Mouse (Mus musculus): ENCODE results near the gene Gamt. TPM values are rescaled to one million over a fixed set of nuclear protein-coding genes. Genes with fewer than 3 reads are reported as not detected.

Gamt gene
- polyA plus RNA-seq, 1 experiment from 2014 or later, result 18.7 TPM

- H3K4me2 ChIP-seq (ENCODE audit: low read length), result peak overlapping the region; percentile 64
- H3K9me3 ChIP-seq (replicated peaks; ENCODE audit: control insufficient read depth, low read length), result no peaks in the 10 kb centered on the region
- DNase-seq (ENCODE audit: low spot score) (peak; percentile 100), ATAC-seq (peak; percentile 77)
- H3K4me3 ChIP-seq (ENCODE audit: low read depth, low read length), result peak overlapping the region; percentile 77
- peak overlapping the region; percentile 63; the same call in 1 of the 2 replicates for H3K27ac ChIP-seq (ENCODE audit: low read depth, low read length)
- H3K36me3 ChIP-seq (ENCODE audit: control insufficient read depth, insufficient read depth, low read length), result peaks cover 9% of the 10 kb centered on the region; the same call in 1 of the 2 replicates
- peak overlapping the region; percentile 99 for H3K9ac ChIP-seq (ENCODE audit: low read length)
- WGBS, result 2% methylated on average over 81 of the region's 81 CpGs
- H3K4me1 ChIP-seq (ENCODE audit: control insufficient read depth, insufficient read depth, low read length), result peaks cover 45% of the 10 kb centered on the region
- H3K27me3 ChIP-seq (replicated peaks; ENCODE audit: control insufficient read depth, insufficient read depth, low read length), result no peaks in the 10 kb centered on the region
These were observed 3.7 kb upstream of the Gamt start for GRCm38 (mm10) chr10:80264341-80265148.

- ATAC-seq (no peak), DNase-seq (ENCODE audit: low spot score) (no peak)
- Histone ChIP-seq H3K4me3 (ENCODE audit: low read depth, low read length) (no peak overlapping the region), H3K4me2 (ENCODE audit: low read length) (no peak overlapping the region), H3K27me3 (replicated peaks; ENCODE audit: control insufficient read depth, insufficient read depth, low read length) (no peaks in the 10 kb centered on the region), H3K9me3 (replicated peaks; ENCODE audit: control insufficient read depth, low read length) (no peaks in the 10 kb centered on the region), H3K27ac (ENCODE audit: low read depth, low read length) (no peak overlapping the region), H3K4me1 (ENCODE audit: control insufficient read depth, insufficient read depth, low read length) (peaks cover 45% of the 10 kb centered on the region), H3K36me3 (ENCODE audit: control insufficient read depth, insufficient read depth, low read length) (peaks cover 19% of the 10 kb centered on the region; the same call in 1 of the 2 replicates), H3K9ac (ENCODE audit: low read length) (no peak overlapping the region)
- 92% methylated on average over 10 of the region's 10 CpGs for WGBS
These were observed 2.1 kb upstream of the Gamt start for GRCm38 (mm10) chr10:80262776-80263365.

GRCm38 (mm10) chr10:80262169-80262568, 1.4 kb upstream of the Gamt start:
- Histone ChIP-seq H3K4me2 (ENCODE audit: low read length) (peak overlapping the region; percentile 76; the same call in 1 of the 2 replicates), H3K4me3 (ENCODE audit: low read depth, low read length) (no peak overlapping the region), H3K36me3 (ENCODE audit: control insufficient read depth, insufficient read depth, low read length) (peaks cover 19% of the 10 kb centered on the region; the same call in 1 of the 2 replicates), H3K4me1 (ENCODE audit: control insufficient read depth, insufficient read depth, low read length) (peaks cover 38% of the 10 kb centered on the region), H3K27me3 (replicated peaks; ENCODE audit: control insufficient read depth, insufficient read depth, low read length) (no peaks in the 10 kb centered on the region), H3K27ac (ENCODE audit: low read depth, low read length) (no peak overlapping the region), H3K9me3 (replicated peaks; ENCODE audit: control insufficient read depth, low read length) (no peaks in the 10 kb centered on the region), H3K9ac (ENCODE audit: low read length) (no peak overlapping the region)
- WGBS, result 70% methylated on average over 12 of the region's 12 CpGs
- ATAC-seq (no peak), DNase-seq (ENCODE audit: low spot score) (no peak)

GRCm38 (mm10) chr10:80261585-80261968, 765 bp upstream of the Gamt start:
- Histone ChIP-seq H3K9ac (ENCODE audit: low read length) (peak overlapping the region; percentile 56), H3K27me3 (replicated peaks; ENCODE audit: control insufficient read depth, insufficient read depth, low read length) (no peaks in the 10 kb centered on the region), H3K4me3 (ENCODE audit: low read depth, low read length) (peak overlapping the region; percentile 36), H3K9me3 (replicated peaks; ENCODE audit: control insufficient read depth, low read length) (no peaks in the 10 kb centered on the region), H3K4me2 (ENCODE audit: low read length) (peak overlapping the region; percentile 76), H3K27ac (ENCODE audit: low read depth, low read length) (peak overlapping the region; percentile 87), H3K36me3 (ENCODE audit: control insufficient read depth, insufficient read depth, low read length) (peaks cover 25% of the 10 kb centered on the region), H3K4me1 (ENCODE audit: control insufficient read depth, insufficient read depth, low read length) (peaks cover 32% of the 10 kb centered on the region)
- peak; percentile 52 for ATAC-seq
- DNase-seq (ENCODE audit: low spot score), result peak; percentile 91
- under 1% methylated on average over 14 of the region's 14 CpGs for WGBS

GRCm38 (mm10) chr10:80259861-80260641, 761 bp downstream of the Gamt start:
- WGBS, result 7% methylated on average over 19 of the region's 19 CpGs
- Histone ChIP-seq H3K9me3 (replicated peaks; ENCODE audit: control insufficient read depth, low read length) (no peaks in the 10 kb centered on the region), H3K36me3 (ENCODE audit: control insufficient read depth, insufficient read depth, low read length) (peaks cover 41% of the 10 kb centered on the region), H3K4me2 (ENCODE audit: low read length) (peak overlapping the region; percentile 76), H3K27ac (ENCODE audit: low read depth, low read length) (peak overlapping the region; percentile 87), H3K9ac (ENCODE audit: low read length) (peak overlapping the region; percentile 68), H3K4me3 (ENCODE audit: low read depth, low read length) (peak overlapping the region; percentile 36), H3K27me3 (replicated peaks; ENCODE audit: control insufficient read depth, insufficient read depth, low read length) (no peaks in the 10 kb centered on the region), H3K4me1 (ENCODE audit: control insufficient read depth, insufficient read depth, low read length) (peaks cover 22% of the 10 kb centered on the region)
- DNase-seq (ENCODE audit: low spot score) (peak; percentile 55), ATAC-seq (no peak)

GRCm38 (mm10) chr10:80259463-80259805, 1.4 kb downstream of the Gamt start:
- peaks cover 47% of the 10 kb centered on the region for H3K36me3 ChIP-seq (ENCODE audit: control insufficient read depth, insufficient read depth, low read length)
- H3K9me3 ChIP-seq (replicated peaks; ENCODE audit: control insufficient read depth, low read length), result no peaks in the 10 kb centered on the region
- peaks cover 22% of the 10 kb centered on the region for H3K4me1 ChIP-seq (ENCODE audit: control insufficient read depth, insufficient read depth, low read length)
- peak overlapping the region; percentile 76 for H3K4me2 ChIP-seq (ENCODE audit: low read length)
- no peak overlapping the region for H3K4me3 ChIP-seq (ENCODE audit: low read depth, low read length)
- H3K9ac ChIP-seq (ENCODE audit: low read length), result 0 out of 2 replicates have a peak overlapping the region, but pooled peaks have one; percentile 68
- 82% methylated on average over 6 of the region's 6 CpGs for WGBS
- H3K27me3 ChIP-seq (replicated peaks; ENCODE audit: control insufficient read depth, insufficient read depth, low read length), result no peaks in the 10 kb centered on the region
- no peak for DNase-seq (ENCODE audit: low spot score)
- no peak for ATAC-seq
- no peak overlapping the region for H3K27ac ChIP-seq (ENCODE audit: low read depth, low read length)

- Histone ChIP-seq H3K4me2 (ENCODE audit: low read length) (no peak overlapping the region), H3K36me3 (ENCODE audit: control insufficient read depth, insufficient read depth, low read length) (peaks cover 52% of the 10 kb centered on the region)
These were observed 1.9 kb downstream of the Gamt start for GRCm38 (mm10) chr10:80258752-80259462.

GRCm38 (mm10) chr10:80257936-80258335, 2.9 kb downstream of the Gamt start:
- Histone ChIP-seq H3K4me3 (ENCODE audit: low read depth, low read length) (no peak overlapping the region), H3K4me1 (ENCODE audit: control insufficient read depth, insufficient read depth, low read length) (peaks cover 22% of the 10 kb centered on the region), H3K36me3 (ENCODE audit: control insufficient read depth, insufficient read depth, low read length) (peaks cover 61% of the 10 kb centered on the region), H3K9me3 (replicated peaks; ENCODE audit: control insufficient read depth, low read length) (no peaks in the 10 kb centered on the region), H3K9ac (ENCODE audit: low read length) (no peak overlapping the region), H3K27me3 (replicated peaks; ENCODE audit: control insufficient read depth, insufficient read depth, low read length) (no peaks in the 10 kb centered on the region), H3K4me2 (ENCODE audit: low read length) (no peak overlapping the region), H3K27ac (ENCODE audit: low read depth, low read length) (no peak overlapping the region)
- 80% methylated on average over 2 of the region's 2 CpGs for WGBS
- DNase-seq (ENCODE audit: low spot score) (no peak), ATAC-seq (no peak)

More at GRCm38 (mm10) chr10:80258752-80259462, 1.9 kb downstream of the Gamt start:
- H3K9me3 ChIP-seq (replicated peaks; ENCODE audit: control insufficient read depth, low read length), result no peaks in the 10 kb centered on the region
- DNase-seq (ENCODE audit: low spot score), result no peak
- H3K9ac ChIP-seq (ENCODE audit: low read length), result no peak overlapping the region
- no peak overlapping the region for H3K4me3 ChIP-seq (ENCODE audit: low read depth, low read length)
- peaks cover 22% of the 10 kb centered on the region for H3K4me1 ChIP-seq (ENCODE audit: control insufficient read depth, insufficient read depth, low read length)
- no peak overlapping the region for H3K27ac ChIP-seq (ENCODE audit: low read depth, low read length)
- H3K27me3 ChIP-seq (replicated peaks; ENCODE audit: control insufficient read depth, insufficient read depth, low read length), result no peaks in the 10 kb centered on the region
- ATAC-seq, result no peak
- WGBS, result 90% methylated on average over 14 of the region's 14 CpGs

All from forebrain, embryonic 14.5 days (tissue).